Mouse (Mus musculus) forelimb bud, embryonic 11.5 days (tissue): ENCODE data around the gene Lamb3.
"Not testable (repeated sequence)": the region's sequence is repeated elsewhere in the genome, so short reads cannot be mapped to it uniquely, and the experiment has no call there.

ENCODE experiments used
- DNase-seq: peaks from one replicate; pipeline ENCODE4 v3.0.0-alpha.2; 2012; ENCODE audit warnings: low read depth, low spot score

Gene Lamb3

DNA sequence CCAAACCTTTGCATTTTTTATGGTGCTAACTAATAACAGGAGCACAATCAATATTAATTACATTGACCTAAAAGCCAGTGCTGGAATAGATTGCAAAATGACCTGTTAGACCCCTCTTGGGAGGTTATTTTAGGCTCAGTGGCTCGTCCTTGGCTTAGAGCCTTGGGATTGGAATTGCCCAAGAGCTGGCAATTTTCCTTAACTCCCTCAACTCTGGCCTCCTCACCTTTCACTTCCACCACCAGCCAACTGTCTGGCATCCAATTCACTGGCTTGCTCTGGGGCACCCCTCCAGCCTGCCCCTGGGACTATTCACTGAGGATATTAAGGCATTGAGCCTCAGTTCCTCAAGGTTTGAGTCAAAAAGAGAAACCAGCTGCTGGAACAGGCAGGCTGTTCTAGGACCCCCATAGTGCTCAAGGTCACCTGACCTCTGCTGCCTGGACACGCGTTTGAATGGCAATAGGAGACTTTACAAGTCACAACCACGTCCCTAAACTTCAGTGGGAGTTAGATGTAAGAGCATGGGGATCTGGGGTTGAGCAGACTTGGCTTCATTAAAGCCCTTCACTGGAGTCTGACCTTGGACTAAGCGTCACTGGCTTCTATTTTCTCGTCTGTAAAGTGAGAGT lies 71.0 kb downstream of the Lamb3 start:
- DNase-seq, result no peak

DNA sequence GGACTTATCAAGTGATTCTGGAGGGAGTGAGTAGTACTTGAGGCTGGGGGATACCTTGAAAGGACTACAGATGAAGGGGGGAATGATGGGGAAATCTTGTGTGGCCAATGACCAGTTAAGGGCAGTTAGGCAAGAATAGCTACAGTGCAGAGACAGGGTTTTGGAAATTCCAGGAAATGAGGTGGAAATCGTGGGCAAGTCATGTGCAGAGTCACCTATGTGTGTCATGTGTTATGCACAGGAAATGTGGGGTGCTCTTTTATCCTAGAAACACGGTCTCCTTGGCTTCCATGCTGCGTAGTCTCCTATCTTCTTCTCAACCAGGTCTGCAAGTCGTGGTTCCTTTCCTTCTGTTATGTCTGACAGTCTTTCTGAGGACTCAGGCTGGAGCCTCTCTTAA lies 72.0 kb downstream of the Lamb3 start:
- DNase-seq, result no peak

DNA sequence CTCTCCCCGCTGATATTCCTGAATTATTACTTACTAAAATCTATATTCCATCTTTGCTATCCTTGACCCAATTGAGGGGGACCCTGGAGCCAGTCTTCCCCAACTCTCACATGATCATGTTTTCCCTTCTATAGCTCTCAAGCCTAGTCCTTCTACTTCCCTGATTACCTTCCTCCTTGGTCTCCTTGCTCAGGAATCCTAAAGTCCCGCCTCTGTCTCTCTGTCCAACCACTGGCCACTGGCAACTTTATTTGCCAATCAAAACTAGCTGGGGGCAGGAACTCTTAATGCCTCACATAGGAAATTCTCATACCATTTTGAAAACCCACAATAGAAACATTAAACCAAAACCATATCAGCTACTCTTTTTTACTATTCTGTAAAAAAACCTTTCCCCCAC lies 73.8 kb downstream of the Lamb3 start:
- DNase-seq, result no peak

DNA sequence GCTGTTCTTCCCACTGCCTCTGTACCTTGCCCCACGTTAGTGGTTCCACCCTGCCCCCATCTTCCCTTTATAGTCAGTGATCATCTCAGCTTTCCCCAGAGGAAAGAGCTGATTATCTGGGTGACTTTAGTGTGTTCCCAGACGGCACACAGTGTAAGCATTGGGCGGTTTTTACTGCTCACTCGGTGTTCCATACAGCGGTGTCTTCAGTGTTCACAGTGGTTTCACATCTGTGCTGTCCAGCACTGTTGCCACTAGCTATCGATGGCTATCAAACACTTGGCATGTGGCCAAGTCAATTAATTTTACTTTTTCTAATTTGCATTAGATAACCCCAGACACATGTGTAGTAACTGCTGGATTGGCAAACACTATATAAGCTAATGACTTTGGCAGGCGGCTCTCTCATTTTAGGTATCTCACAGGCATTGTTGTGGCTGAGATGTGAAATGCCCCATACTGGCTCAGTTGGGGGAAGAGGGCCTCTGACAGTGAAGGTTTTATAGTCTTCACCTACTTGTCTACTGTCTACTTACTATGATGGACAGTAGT lies 76.8 kb downstream of the Lamb3 start:
- no peak for DNase-seq

DNA sequence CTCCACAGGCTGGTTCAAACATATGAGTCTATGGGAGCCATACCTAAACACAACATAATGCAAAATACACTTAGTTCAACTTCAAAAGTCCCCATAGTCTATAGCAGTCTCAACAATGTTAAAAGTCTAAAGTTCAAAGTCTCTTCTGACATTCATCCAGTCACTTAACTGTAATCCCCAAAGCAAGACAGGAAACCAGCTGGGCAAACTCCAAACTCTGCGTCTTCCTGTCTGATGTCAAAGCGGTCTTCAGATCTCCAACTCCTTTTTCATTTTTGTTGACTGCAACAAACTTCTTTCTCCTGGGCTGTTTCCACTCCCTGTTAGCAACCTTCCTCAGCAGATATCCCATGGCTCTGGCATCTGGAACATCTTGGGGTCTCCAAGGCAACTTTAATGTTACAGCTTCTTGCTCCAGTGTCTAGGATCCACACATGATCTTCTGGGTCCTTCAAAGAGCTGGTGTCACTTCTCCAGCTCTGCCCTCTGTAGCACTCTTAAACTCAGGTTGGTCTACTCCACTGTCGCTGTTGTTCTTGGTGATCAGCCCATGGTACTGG lies 78.3 kb downstream of the Lamb3 start:
- not testable (repeated sequence) for DNase-seq

DNA sequence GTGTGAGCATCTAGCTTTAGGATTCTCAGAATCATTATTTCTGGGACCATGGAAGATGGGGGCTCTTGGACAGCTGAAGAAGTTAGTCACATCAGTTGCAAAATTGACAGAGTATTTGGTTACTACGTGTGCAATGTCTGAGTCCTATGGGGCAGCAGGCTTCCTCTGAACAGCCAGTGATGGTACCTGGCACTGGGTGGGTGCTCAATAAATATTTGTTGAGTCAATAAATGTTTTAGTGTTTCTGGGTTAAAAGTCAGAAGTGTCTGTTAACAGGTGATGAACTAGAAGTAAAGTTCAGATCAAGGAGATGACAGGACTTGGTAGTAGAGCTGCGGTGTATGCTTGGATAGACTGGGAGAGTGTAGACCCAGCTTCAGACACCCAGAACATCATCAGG lies 80.1 kb downstream of the Lamb3 start:
- no peak for DNase-seq

DNA sequence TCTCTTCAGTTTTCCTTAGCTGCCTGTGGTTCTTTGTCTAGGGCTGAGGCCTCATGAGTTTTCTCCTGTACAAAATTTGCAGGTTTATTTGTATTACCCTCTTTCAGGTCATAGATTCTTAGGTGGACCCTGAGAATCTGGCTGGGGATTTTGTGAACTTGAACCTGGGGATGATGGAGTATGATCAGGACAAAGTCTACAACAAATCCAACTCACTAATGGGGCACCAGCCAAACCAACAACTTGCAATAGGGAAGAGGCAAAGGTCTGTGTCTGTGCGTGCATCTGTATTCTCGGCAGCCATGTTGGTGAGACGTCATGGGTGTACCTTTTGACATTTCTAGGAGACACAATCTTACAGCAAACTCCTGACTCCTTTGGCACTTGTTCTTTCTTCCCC lies 81.6 kb downstream of the Lamb3 start:
- DNase-seq, result no peak

DNA sequence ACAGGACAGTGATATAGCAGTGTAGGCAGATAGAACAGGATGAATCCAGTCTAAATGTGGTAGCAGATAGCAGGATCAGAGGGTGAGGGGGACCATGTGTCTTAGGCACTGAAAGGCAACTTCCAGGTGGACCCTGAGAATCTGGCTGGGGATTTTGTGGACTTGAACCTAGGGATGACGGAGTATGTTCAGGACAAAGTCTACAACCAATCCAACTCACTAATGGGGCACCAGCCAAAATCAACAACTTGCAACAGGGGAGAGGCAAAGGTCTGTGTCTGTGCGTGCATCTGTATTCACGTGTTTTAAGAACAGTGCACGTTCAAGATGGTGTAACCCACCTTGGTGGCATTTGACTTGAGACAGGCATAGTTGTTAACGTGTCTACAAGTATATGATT lies 82.4 kb downstream of the Lamb3 start:
- DNase-seq, result no peak

DNA sequence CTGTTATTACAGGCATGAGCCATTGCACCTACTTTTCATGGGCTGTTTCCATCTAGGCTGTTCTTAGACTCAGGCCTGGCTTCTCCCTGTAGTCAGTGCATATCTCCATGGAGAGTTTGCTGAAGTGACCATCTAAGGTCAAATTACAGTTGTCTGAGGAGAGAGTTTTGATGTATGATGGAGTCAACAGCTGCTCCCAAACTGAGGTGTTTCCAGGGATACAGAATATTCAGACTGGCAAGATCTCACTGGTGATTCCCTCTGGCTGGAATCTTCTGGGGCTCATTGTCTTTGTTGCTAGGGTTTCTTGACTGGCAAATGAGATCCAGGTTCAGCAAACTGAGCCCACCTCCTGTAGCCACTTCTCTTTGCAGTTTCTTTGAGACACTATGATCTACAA lies 83.2 kb downstream of the Lamb3 start:
- DNase-seq, result no peak

DNA sequence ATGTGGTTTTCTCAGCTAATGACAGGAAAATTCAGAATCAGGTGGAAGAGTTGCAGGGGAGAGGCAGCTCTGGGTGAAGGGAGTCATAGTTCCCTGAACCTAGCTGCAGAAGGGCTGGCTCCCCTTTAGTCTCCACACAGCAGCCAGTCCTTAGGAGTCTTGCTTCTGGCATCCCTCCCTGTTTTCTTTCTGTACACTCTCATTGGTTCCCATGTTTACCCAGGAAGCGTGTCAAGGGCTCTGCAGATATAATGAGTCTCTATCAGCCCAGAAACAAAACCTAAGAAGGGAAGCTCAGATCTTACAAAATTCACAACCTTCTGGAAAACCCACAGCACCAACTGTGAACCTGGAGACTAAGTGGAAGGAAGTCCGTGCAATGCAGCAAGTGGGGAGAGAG lies 85.5 kb downstream of the Lamb3 start:
- DNase-seq, result no peak

DNA sequence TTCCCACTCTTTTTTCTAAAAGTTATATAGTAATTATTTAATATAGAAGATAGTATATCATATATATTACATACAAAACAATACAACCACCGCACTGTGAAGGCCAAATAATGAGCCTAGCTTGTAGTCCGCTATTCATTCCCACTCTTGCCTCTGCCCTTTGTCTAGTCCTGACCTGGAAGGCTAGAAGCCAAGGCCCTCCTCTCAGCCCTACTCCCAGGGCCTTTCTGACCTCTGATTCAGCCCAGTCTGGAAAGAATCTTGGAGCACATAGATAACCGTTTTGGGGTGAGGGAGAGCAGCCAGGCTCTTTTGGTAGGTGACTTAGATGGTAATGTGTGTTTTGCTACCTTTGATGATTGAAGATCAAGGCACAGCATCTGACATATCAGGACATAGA lies 86.4 kb downstream of the Lamb3 start:
- no peak for DNase-seq

DNA sequence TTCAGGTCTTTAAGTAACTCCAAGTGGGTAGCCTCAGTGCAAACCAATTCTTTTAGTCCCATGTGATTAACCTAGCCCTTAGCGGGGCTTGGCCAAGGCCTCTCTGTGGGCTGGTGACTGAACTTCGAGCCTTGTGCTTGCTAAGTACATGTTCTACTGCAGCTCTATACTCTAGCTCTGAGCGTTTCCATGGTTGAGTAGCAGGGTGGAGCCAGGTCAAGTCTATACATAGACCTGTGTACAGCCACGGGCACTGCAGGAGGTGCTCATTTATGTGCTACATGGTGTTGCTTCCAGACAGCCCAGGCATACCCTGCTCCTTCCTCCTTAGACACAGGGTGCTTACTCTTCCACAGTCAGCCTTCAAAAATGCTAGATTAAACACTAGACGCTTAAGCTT lies 88.4 kb downstream of the Lamb3 start:
- no peak for DNase-seq

DNA sequence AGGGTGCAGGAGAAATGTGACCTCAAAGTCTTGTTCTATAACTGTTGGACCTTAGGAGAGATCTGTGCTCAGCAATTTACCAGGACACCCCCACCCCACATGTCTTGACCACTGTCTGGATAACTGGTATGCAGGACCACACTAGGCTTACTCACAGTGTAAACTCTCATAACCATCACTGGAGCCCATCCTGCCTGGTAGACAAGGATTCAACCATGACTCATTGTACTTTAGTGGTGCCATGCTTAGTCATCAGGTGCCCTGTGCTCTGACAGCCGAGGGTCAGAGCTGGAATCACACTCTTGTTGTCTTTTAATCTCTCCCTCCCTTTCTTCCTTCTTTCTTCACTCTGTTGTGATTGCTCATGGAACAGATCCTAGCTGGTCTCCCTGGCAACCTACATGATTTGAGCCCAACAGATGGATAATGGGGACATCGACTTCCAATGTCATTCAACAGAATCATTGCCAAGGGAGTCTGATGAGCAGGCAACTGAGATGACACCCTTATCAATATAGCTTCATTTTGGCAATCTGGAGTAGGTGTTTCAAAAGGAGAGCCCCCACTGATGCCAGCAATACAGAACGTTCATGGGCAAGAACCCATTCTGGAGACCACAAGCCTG lies 90.8 kb downstream of the Lamb3 start:
- no peak for DNase-seq

DNA sequence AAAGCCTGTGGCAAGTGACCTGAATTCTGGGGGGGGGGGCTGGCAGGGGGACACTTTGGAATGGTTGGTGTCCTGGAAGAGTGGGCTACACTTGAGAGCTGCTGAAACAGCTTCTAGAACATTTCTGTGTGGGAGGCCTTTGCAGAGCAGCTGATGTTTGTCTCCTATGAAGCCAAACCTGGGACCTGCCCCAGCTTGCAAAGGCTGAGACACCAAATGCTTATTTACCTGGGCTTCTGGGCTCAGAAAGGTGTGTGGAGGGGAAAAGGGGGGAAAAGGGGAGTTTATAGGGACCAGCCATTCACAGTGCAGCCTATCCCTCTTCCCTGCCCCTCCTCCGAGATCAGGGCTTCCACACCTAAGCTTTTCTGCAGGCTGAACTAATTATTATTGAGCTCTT lies 92.5 kb downstream of the Lamb3 start:
- DNase-seq, result no peak

DNA sequence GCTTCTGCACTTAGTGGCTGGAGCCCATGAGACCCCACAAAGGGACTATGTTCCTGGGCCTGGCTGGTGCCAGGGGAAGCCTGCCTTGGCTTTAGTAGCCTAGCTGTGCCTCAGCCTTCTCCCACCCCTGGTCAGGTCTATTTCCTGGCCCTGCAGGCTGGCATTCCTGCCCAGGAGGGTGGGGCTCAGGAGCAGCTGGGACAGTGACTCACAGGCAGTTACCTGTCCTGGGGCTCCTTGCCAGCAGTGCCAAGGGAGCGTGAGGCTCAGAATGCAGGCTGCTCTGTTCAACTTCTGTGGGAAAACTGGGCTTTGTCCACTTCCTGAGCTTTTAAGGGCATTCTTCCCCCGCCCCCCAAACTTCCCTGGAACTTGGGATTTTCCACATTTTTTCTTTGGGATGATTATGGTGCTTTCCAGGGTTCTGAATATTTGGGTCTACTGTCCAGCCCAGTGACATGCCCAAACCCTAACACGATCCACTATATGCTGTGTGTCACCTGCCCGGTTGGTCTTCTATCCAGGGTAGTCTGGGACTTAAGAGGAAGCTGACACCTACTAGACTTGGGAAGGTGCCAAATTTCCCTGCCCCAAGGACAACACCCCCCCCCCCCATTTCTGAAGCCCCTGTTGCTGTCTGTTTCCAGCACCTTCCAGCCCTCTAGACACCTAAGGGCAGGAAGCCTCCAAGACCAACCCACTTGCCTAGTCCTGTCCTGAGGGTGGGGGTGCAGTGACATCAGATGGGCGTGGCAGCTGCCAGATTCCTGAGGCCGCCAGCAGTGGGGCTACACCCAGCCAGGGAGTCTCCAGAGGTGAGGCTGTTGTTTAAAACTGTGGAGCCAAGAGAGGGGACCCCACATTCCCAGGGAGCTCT lies 94.0 kb downstream of the Lamb3 start:
- no peak for DNase-seq

DNA sequence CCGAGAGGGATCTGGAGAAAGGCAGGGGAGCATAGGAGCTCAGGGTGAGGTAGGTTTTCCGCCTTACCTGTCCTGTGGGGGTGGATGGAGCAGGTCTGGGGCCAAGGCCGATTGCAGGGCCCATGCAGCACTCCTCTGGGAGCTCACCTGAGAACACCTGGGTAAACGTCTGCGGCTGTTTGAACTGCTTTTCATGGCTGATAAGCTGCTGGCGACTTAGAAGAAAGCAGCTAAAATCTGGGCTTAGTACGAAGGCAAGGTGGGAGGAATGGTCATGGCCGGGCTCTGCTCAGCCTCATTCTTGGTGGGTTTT lies 94.5 kb downstream of the Lamb3 start:
- DNase-seq, result no peak

DNA sequence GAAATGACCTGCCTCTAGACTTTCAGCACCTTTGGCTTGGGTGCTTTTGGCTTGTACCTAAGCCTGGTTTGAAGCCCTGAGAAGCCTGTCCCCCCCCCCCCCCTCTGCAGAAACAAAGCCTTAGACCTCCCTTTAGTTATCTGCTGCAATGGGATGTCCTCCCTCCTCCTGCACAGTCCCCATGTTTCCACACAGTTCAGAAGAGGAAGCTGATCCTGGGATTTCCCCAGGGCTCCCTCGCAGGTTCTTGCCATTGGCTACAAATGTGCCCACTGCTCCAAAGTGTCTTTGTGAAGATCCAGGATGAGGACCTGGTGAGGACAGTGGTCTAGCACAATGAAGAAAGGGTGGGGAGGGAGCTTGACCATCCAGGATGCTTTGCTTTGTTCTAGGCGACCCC lies 95.6 kb downstream of the Lamb3 start:
- DNase-seq, result no peak

DNA sequence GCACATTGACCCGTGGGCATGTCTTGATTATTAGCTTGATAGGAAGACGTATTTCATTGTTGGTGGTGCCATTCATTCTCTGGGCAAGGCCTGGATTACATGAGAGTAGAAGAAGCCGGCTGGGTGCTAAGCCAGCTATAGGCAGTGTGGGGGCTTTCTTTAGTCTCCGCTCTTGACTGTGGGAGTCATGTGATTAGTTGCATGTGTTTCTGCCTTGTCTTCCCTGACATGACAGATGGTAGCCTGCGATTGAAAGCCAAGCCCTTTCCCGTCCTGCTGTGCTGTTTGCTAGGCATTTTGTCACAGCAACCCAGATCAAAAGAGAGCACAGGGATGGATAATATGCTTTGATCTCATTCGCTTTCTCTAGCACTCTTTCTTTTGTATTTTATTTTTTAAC lies 97.9 kb downstream of the Lamb3 start:
- DNase-seq, result no peak

DNA sequence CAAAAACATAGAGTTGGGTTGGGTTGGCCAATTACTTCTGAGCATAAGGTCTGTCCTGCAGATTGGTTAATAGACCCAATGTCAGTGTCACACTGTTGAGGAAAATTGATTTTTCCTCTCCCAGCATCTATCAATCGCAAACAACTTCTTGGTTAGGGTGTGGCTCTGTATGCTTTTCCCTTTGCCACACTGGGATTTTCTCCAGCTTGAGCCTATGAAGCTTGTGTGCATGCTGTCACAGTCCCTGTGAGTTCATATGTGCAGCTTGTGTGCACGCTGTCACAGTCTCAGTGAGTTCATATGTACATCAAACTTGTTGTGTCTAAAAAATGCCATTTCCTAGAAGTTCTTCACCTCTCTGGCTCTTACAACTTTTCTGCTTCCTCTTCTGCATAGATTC lies 99.3 kb downstream of the Lamb3 start:
- no peak for DNase-seq

DNA sequence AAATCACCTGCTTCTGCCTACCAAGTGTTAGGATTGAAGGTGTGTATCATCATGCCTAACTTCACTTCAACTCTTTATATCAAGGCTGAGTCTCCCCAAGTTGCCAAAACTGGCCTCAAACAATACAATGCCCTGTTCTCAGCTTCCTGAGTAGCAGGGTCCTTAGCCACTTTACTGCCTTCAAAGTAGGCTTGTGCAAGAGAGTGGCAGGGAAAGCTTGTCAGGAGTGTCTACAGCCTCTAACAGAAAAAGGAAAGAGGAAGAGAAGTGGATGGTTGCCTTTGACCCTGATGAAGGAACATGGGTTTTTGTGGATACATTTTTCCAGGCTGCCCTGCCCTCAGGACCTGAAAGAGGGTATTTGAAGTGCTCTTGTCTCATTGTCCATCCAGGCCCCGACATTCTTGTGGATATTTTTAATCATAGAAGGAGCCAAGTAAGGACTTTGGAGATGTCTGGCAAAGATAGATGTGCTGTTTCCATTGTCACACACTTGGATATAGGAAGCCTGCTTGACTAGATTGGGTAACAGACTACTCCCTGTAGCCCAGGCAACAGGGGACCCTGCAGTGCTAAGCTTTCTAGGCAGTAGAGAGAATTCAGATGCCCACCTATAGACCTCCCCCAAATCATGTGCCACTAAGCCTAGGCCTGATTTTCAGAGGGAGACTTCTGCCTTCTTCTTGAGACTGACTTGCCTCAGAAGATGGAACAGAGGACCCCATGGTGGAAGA lies 102.5 kb downstream of the Lamb3 start:
- no peak for DNase-seq

DNA sequence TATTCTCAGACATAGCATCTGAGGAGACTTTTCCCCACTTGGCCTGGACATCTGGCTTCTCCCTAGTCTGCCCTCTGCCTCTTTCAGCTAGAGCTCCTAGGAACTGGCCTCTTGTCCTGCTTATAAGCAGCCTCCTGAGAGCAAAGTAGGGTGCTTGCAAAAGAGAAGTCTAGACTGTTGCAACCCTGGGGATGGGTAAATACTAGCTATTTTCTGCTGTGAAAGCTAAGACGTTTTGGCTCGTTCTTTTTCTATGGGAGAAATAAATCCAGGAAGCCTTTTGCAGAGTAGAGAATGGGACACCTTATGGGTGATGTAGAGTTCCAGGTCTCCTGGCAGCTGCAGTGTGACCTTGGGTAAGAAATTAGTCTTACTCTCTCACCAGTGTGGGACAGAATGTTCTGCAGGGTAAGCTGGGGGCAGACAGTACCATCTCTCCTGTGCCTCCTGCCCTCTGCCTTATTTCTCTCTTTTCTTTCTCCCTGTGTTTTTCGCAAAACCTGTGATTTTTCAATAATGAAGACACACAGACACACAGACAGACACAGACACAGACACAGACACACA lies 103.1 kb downstream of the Lamb3 start:
- no peak for DNase-seq

DNA sequence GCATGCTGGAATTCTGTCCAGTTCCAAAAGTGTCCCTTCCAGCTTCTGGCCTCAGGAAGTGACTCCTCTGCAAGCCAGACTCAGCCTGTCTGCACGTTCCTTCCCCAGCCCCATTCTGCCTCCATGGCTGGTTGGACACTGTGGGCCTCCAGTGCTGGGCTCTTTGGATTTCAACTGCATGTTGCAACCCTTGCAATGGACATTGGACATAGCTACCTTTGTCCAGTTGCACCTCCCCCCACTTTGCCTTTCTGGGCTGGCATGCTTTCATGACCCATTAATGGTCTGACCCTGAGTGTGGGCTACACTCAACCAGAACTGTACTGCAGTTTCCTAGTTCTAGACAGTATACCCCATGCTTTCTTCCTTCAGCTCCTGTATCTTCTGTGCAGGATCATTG lies 104.1 kb downstream of the Lamb3 start:
- no peak for DNase-seq
